Mouse (Mus musculus) lung, adult 2 months (tissue): ENCODE data around the gene Olfr715.

Experiments
- CTCF ChIP-seq: fragments of 200-500 bp; IDR thresholded peaks from 2 replicates; pipeline ENCODE4 v1.5.1; 2011; ENCODE audit warnings: mild to moderate bottlenecking, low read length, control low read depth; ENCODE audit not compliant: insufficient read depth
- POLR2A ChIP-seq: fragments of 200-500 bp; IDR thresholded peaks from 2 replicates; pipeline ENCODE4 v1.6.1; 2011; ENCODE audit warnings: low read depth, mild to moderate bottlenecking, control low read depth, low read length, borderline replicate concordance; ENCODE audit errors: extremely low read depth

DNA sequence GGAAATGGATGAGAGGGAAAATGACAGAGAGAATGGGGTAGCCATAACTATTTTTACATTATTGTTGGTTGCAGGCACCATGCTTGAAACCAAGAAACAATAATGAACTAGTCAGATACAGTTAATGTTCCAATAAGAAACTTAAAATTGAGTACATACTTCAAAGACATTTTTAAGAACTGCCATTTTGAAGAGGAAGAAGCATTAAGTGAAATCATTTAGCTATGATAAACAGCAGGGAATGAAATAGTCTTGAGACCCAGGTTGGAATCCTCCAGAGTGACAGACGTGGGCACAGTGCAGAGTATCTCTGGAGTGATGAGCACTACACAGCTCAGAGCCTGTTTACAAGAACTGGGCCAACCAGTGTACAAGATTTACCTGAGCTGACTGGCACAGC is 38.0 kb downstream of the Olfr715 start, which contains the start of gene Olfr17:
- TF ChIP-seq CTCF (no peak), POLR2A (no peak)
